Mouse (Mus musculus): ENCODE results near the gene Mbd6. TPM values are rescaled to one million over a fixed set of nuclear protein-coding genes. Genes with fewer than 3 reads are reported as not detected.

The Mbd6 gene
- polyA plus RNA-seq, 1 experiment from 2014 or later, result 8.5 TPM

- no peak for DNase-seq (ENCODE audit: low spot score)
- 51% methylated on average over 30 of the region's 31 CpGs for WGBS
- ATAC-seq (ENCODE audit: low FRiP score, low TSS enrichment), result no peak
Measured at GRCm38 (mm10) chr10:127332211-127332874, 43.5 kb upstream of the Mbd6 start.

DNA sequence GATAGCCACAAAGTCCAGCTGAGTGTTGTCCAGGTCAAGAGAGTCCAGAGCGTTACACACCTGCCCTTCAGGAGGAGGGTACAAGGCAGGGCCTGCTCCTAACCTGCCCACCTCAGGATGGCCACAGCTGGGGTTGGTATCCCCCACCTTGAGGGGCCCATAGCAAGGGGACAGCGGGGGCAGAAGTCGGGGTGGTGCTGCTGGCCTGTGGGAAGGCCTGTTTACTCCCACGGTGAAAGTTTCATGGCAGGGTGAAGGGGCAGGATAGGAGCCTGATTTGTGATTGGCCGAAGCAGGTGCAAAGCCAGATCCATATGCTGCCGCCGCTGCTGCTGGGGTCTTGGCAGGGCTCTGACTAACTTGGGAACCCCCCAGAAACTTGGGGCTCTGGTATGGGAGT, 41.4 kb upstream of the Mbd6 start:
- no peak overlapping the region for H3K4me2 ChIP-seq (replicated peaks; ENCODE audit: low read depth)
- H3K27ac ChIP-seq (replicated peaks), result no peak overlapping the region
- H3K27me3 ChIP-seq (ENCODE audit: control insufficient read depth, insufficient read depth, low read length), result no peaks in the 10 kb centered on the region
- H3K9ac ChIP-seq (ENCODE audit: low read length), result no peak overlapping the region
- ATAC-seq (ENCODE audit: low FRiP score, low TSS enrichment) (no peak), DNase-seq (ENCODE audit: low spot score) (no peak)
- 73% methylated on average over 7 of the region's 7 CpGs for WGBS
- peaks cover 10% of the 10 kb centered on the region; the same call in 1 of the 2 replicates for H3K4me1 ChIP-seq (replicated peaks; ENCODE audit: control insufficient read depth, insufficient read depth)
- H3K4me3 ChIP-seq (ENCODE audit: low read depth, low read length), result no peak overlapping the region
- TF ChIP-seq EP300 (optimal IDR thresholded peaks at IDR 0.05), result no peak
- TF ChIP-seq CTCF (IDR thresholded peaks at IDR 0.05; ENCODE audit: low read depth), result no peak
- no peaks in the 10 kb centered on the region for H3K9me3 ChIP-seq (ENCODE audit: control insufficient read depth, low read length)
- no peaks in the 10 kb centered on the region for H3K36me3 ChIP-seq (ENCODE audit: control insufficient read depth, insufficient read depth, low read length)

More at GRCm38 (mm10) chr10:127332211-127332874, 43.5 kb upstream of the Mbd6 start:
- Histone ChIP-seq H3K9me3 (ENCODE audit: control insufficient read depth, low read length) (no peaks in the 10 kb centered on the region), H3K4me2 (replicated peaks; ENCODE audit: low read depth) (no peak overlapping the region), H3K4me3 (ENCODE audit: low read depth, low read length) (no peak overlapping the region), H3K9ac (ENCODE audit: low read length) (no peak overlapping the region), H3K27me3 (ENCODE audit: control insufficient read depth, insufficient read depth, low read length) (no peaks in the 10 kb centered on the region), H3K27ac (replicated peaks) (no peak overlapping the region), H3K4me1 (replicated peaks; ENCODE audit: control insufficient read depth, insufficient read depth) (no peaks in the 10 kb centered on the region), H3K36me3 (ENCODE audit: control insufficient read depth, insufficient read depth, low read length) (no peaks in the 10 kb centered on the region)
- TF ChIP-seq EP300 (optimal IDR thresholded peaks at IDR 0.05) (no peak), CTCF (IDR thresholded peaks at IDR 0.05; ENCODE audit: low read depth) (peak; percentile 44)

DNA sequence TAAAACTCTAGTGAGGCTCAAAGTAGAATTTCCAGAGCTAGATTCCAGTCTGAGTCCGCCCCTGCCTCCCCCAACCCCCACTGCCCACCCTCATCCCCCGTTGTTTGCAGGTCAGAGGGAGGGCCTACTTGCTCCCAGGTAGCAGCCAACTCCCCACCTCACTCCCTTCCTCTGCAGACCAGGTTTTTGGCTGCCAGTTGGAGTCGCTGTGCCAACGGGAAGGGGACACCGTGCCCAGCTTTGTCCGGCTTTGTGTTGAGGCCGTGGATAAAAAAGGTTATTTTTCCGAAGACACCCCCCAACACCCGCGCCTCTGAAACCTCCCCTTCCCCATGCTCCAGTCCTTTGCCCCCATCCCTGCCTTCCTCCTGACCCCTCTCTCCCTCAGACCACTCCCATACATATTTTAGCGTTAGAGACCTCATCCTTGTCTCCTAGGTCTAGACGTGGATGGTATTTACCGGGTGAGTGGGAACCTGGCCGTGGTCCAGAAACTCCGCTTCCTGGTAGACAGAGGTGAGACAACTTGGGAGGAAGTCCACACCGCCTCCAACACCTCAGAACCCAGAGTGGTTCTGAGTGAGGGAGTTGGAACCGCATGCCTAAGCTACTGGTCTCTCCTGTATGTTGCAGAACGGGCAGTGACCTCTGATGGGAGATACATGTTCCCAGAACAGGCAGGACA, 38.8 kb upstream of the Mbd6 start:
- Histone ChIP-seq H3K27me3 (ENCODE audit: control insufficient read depth, insufficient read depth, low read length) (no peaks in the 10 kb centered on the region), H3K4me3 (ENCODE audit: low read depth, low read length) (no peak overlapping the region), H3K36me3 (ENCODE audit: control insufficient read depth, insufficient read depth, low read length) (no peaks in the 10 kb centered on the region), H3K9me3 (ENCODE audit: control insufficient read depth, low read length) (no peaks in the 10 kb centered on the region), H3K4me1 (replicated peaks; ENCODE audit: control insufficient read depth, insufficient read depth) (peaks cover 10% of the 10 kb centered on the region; the same call in 1 of the 2 replicates), H3K4me2 (replicated peaks; ENCODE audit: low read depth) (no peak overlapping the region), H3K27ac (replicated peaks) (no peak overlapping the region), H3K9ac (ENCODE audit: low read length) (no peak overlapping the region)
- DNase-seq (ENCODE audit: low spot score) (no peak), ATAC-seq (ENCODE audit: low FRiP score, low TSS enrichment) (no peak)
- 57% methylated on average over 18 of the region's 18 CpGs for WGBS
- TF ChIP-seq EP300 (optimal IDR thresholded peaks at IDR 0.05), result no peak
- TF ChIP-seq CTCF (IDR thresholded peaks at IDR 0.05; ENCODE audit: low read depth), result no peak

GRCm38 (mm10) chr10:127326828-127327227, 38.0 kb upstream of the Mbd6 start:
- no peaks in the 10 kb centered on the region for H3K27me3 ChIP-seq (ENCODE audit: control insufficient read depth, insufficient read depth, low read length)
- ATAC-seq (ENCODE audit: low FRiP score, low TSS enrichment) (0 out of 2 replicates have a peak, but pooled peaks have one; percentile 1), DNase-seq (ENCODE audit: low spot score) (no peak)
- peak overlapping the region; percentile 97 for H3K4me2 ChIP-seq (replicated peaks; ENCODE audit: low read depth)
- peaks cover 10% of the 10 kb centered on the region; the same call in 1 of the 2 replicates for H3K4me1 ChIP-seq (replicated peaks; ENCODE audit: control insufficient read depth, insufficient read depth)
- TF ChIP-seq EP300 (optimal IDR thresholded peaks at IDR 0.05), result no peak
- no peak for TF ChIP-seq CTCF (IDR thresholded peaks at IDR 0.05; ENCODE audit: low read depth)
- H3K9me3 ChIP-seq (ENCODE audit: control insufficient read depth, low read length), result no peaks in the 10 kb centered on the region
- H3K4me3 ChIP-seq (ENCODE audit: low read depth, low read length), result peak overlapping the region; percentile 50
- WGBS, result 9% methylated on average over 29 of the region's 29 CpGs
- no peak overlapping the region for H3K27ac ChIP-seq (replicated peaks)
- peak overlapping the region; percentile 62 for H3K9ac ChIP-seq (ENCODE audit: low read length)
- no peaks in the 10 kb centered on the region for H3K36me3 ChIP-seq (ENCODE audit: control insufficient read depth, insufficient read depth, low read length)

GRCm38 (mm10) chr10:127326017-127326801, 37.4 kb upstream of the Mbd6 start:
- peak overlapping the region; percentile 50 for H3K4me3 ChIP-seq (ENCODE audit: low read depth, low read length)
- H3K27ac ChIP-seq (replicated peaks), result no peak overlapping the region
- H3K36me3 ChIP-seq (ENCODE audit: control insufficient read depth, insufficient read depth, low read length), result no peaks in the 10 kb centered on the region
- TF ChIP-seq EP300 (optimal IDR thresholded peaks at IDR 0.05) (no peak), CTCF (IDR thresholded peaks at IDR 0.05; ENCODE audit: low read depth) (no peak)
- peak overlapping the region; percentile 97 for H3K4me2 ChIP-seq (replicated peaks; ENCODE audit: low read depth)
- ATAC-seq (ENCODE audit: low FRiP score, low TSS enrichment), result peak; percentile 19; the same call in 1 of the 2 replicates
- peak overlapping the region; percentile 62 for H3K9ac ChIP-seq (ENCODE audit: low read length)
- H3K4me1 ChIP-seq (replicated peaks; ENCODE audit: control insufficient read depth, insufficient read depth), result peaks cover 10% of the 10 kb centered on the region; the same call in 1 of the 2 replicates
- H3K27me3 ChIP-seq (ENCODE audit: control insufficient read depth, insufficient read depth, low read length), result no peaks in the 10 kb centered on the region
- DNase-seq (ENCODE audit: low spot score), result peak; percentile 55
- WGBS, result 3% methylated on average over 52 of the region's 54 CpGs
- no peaks in the 10 kb centered on the region for H3K9me3 ChIP-seq (ENCODE audit: control insufficient read depth, low read length)
